Mouse (Mus musculus) kidney, postnatal 10 days (tissue): ENCODE results near the gene Tpbgl.

ENCODE experiments used
- DNase-seq: peaks from one replicate; pipeline ENCODE4 v3.0.0; 2021; ENCODE audit warnings: mixed read lengths

Gene Tpbgl

DNA sequence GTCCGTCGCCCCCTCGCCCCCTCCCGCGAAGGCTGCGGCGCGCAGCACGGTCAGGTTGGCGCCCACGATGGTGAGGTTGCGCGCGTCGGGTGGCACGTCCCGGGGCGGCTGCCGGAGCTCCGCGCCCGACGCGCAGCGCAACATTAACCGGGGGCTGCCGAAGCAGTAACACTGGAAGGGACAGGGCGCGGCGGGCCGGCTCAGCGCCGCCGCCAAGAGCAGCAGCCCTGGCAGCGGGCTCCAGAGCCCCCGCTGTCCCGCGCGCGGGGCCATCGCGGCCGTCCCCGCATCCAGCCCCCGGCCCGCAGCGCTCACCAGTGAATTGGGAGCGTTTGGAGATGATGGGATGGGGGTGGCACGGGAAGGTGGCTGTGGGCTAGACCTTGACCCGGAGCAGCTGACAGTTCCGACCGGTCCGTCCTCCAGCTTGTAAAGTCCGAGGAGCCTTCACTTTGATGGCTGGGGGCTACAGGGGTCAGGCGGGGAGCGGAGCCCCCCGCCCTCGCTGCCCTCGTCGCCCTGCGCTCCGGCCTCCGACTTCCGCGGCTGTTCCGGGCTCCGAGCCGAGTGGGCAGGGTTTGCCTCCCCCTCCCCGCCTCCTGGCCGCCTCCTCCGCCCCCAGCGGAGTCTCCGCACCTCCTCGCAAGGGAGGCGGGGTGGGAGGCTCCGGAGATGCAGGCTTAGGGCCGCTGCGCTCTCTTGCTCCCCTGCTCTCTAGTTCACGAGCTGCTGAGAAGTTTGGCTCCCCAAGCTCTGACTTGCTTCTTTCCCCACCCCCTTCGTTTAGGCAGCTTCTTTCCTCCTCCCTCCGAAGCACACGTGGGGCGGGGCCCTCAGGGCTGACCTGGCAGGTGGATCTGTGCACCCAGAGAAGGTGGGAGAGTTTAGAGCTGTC, at the start of gene Tpbgl:
TSS of gene Tpbgl (minus strand) at position 728 of the 895 bp plus-strand sequence.
- peak; percentile 84 for DNase-seq

DNA sequence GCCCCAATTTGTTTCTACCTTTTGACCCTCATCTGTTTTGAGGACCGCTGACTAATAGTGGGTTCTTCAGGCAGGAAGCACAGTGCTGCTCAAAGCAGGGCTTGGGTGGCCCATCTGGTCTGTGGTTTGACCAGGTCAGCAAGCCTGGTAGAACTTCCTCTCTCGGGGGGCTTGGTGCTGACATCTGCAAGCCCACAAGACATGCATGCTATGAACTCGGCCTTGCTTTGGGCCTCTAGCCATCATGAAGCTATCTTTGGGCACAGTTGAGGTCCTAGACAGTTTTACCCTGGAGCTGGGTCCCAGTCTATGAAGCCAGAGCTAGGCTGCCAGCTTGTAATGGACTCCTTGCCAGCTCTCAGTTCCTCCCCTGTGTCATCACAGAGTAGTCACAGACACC, 48.0 kb upstream of the Tpbgl start:
- DNase-seq: no peak

DNA sequence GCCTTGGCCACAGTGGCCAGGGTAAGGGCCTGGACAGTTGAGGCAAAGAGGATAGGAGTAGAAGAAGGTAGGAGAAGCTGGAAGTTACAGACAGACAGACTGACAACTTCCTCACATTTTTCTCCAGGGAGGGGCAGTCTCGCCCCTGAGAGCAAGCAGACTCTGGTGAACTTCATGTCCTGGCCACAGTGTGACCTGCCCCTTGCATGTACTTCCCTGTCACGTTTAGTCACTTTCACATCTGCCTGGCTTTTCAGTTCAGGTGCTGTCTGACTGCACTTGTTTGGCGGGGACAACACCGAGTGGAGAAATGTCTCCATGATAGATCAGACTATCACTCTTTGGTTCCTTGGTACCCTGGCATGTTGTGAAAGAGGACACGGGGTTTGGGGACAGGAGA, 47.3 kb upstream of the Tpbgl start:
- no peak for DNase-seq

DNA sequence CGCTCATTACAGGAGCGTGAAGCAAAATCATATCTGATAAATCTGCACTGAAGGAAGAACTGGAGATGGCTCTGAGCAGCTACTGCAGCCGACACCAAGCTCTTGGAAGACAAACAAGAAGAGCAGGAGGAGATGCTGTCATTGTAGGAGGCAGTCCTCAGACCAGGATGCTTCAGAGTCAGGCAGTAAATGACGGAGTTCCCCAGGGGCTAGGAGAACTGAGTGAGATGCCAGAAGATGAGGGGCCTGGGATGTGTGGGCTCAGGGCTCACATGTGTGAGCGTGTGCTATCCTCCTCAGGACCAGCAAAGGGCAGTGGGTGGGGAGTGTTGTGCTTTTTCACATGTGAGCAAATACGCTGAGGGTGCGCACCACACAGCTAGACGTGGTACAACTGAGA, 46.3 kb upstream of the Tpbgl start:
- DNase-seq: no peak

DNA sequence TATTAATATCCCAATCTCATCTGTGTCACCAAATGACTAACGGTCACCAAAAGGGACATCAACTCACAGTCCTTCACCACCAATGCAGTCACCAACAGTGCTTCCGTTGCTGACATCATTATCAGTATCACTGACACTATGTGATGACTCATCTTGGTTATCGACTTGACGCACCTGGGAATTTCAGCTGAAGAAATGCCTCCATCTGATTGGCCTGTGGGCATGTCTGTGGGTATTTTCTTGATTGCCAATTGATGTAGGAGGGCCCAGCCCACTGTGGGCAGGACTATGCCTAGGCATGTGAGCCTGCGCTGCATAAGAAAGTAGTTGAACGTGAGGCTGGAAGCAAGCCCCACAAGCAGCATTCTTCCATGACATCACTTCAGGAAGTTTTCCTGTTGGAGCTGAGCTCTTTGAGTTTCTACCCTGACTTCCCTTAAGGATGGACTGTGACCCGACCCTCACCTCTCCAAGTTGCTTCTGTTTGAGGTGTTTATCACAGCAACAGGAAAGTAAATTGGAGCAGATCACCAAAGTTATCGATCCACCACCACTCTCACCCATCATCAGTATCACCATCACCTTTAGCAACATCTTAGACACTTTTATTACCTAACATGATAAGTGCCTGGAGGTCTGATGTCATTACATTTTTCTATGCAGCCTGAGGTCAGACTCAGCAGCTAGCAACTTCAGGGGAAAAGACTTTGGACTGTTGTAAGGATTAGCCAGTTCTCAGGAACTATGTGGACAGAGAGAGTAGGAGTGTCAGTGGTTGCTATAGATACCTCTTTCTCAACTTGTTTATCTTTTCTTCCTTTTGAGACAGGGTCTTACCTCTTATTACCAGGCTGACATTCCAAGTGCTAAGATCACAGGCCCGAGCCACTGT, 44.9 kb upstream of the Tpbgl start:
- no peak for DNase-seq

DNA sequence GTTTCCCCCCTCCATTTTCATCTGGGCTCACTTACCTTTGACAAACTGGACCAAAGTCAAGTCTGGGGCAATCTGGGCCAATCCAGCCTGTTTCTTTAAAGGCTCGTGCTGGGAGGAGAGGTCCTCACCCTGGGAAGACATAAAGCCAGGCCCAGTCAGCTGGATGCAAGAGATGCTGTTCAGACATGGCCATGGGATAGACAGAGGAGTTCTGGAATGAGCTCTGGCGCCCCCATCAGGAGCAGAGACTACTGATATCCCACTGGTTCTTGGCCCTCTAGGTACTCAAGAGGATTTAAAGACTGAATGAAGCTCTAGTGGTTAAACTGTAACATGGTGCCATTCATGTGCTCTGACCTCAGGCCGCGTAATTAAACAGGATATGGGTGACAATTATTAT, 44.0 kb upstream of the Tpbgl start:
- no peak for DNase-seq

DNA sequence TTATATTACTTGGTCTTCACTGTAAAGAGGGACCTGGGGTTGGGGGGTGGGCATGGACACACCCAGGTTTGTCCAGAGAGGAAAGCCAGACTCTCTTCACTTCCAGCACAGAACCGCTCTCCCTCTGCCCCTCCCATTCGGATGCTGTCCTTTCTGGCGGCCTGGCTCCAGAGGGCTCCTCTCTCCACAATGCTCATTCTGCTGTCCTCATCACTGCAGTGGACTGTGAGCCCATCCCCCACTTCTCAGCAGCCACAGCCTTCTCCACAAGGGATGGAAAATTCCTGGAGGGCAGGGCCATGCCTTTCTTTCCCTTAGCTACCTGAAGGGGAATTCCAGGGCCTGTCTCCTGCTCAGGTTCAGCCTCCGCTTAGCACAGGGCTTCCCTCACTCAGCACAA, 41.9 kb upstream of the Tpbgl start:
- DNase-seq: peak; percentile 78

DNA sequence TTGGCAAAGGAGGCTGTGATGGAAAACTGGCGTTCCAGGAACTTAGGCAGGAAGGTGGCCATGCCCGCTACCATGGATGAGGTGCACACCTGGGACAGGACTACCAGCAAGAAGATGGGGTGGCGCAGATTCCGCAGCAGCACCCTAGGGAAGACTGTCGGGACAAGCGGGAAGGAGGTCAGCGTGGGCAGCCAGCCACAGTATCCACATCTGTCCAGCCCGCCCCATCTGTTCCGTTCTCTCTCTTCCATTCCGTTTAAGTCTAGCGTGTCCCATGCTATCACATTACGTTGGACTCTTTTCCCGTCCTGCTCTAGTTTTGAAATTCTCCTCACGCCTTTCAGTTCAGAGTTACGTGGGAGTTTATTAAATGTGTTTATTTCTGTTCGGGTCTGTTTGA, 40.2 kb upstream of the Tpbgl start:
- no peak for DNase-seq

DNA sequence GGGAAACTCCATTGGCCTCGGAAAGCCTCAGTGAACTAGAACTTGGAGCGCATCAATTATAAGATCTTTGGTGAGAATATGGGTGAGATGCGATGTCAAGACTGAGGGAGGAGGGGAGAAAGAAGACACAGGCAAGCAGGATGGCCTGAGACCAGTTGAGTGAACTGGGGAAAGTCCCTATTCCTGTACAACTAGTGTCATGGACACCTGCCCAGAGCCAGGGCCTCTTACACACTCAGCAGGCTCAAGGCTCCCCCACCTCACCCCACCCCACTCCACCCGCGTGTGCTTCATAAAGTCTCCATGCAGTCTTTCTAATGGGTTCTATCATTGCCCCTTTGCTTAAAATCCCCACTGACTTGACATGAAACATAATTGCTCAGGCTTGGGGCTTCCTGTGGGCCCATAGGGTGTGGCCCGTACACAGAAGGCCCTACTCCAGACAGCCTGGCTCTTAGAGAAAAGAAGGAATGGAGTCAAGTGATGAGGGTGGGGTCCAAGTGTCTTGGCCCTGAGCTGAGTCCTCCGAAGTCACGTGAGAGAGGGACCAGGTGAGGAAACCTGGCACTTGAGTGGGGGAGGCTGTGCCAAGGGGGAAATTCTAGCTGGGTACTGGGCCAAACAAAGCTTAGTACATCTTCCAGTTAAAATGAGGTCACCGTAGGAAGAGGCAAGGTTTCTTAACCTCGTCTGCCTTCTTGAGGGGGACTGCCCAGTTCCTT, 39.0 kb upstream of the Tpbgl start:
- no peak for DNase-seq

DNA sequence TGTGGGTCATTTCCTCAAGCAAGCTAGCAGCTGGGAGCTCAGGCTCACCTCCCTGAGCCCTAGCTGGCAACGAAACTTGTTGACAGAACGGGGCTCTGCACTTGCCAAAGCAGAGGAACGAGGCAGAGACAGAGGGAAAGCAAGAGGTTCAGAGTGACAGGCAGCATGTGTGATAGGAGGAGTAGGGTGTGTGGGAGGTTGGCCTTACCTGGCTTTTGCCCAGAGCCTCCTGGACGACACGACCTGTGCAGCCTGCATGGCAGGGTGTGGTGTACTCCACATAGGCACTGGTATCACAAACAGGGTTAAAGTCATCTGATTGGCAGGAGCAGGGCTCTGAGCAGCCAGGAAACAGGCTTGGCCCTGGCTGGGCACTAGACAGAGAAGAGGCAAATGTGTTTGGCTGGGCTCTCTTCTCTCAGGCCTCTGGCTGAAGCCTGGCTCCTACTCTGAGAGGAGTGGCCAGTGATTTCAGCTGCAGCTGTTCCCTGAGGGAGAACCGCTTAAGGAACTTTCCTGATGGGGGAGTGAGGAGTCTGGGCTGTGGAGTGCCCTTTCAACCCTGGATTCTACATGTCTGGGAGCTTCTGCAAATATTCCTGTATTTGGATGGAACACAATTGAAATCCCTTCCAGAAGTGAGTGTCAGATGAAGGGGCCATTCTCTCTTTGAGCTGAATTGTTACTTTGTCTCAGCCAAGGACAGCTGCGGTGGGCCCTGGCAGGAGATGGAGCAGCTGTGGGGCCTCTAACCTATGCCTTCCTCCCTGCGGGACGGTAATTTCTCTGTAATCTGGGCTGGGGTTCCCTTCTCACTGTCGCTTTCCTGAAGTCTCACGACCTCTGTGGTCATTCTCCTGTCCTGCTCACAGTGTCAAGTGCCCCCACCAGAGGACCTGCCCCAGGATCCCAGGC, 37.9 kb upstream of the Tpbgl start:
- peak; percentile 56 for DNase-seq

DNA sequence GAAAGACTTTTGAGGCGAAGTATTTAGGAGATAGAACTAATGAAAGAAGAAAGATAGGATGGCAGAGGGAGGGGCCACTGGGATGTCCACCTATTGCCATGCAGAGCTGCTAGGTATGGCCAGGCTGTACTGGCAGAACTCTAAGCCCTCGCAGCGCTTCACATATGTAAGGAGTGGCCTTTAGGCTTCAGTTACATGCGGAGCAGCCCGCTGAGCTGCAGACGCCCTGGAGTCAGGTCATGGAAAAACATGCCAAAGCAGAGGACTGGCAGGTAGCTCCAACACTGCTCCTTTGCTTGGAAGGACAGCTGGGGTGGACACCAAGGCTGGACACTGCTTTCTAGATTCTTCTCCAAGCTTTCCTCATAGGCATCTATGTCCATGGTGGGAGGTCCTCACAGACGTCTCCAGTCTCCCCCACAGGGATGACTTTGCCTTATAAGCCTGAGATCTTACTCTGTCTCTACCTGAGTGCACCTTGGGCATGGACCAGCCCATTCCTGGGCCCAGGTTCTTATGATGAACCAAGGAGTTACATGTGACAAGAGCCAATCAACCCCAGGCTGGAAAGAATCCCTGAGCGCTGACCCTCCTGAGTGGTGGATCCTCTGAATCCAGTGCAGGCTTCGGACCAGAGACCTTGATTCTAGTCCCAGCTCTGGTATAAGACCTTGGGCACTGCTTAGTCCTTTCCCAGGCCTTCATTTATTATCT, 36.8 kb upstream of the Tpbgl start:
- no peak for DNase-seq

DNA sequence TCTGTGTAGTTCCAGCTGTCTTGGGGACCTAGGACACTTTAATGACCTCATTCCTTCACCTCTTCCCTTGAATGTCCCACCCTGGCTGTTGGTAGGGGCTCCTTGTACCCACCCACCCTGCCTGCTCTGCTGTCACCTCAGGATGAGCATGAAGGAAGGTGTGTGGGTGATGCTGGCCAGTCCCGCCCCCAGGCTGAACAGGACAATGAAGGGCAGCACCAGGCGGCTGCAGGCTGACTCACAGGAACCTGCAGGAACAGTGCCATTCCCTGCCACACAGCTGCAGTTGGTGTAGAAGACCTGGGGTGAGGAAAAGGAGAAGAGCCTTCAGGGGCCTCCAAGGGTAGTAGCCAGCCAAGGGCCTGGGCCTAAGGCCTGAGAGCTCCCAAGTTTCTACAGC, 35.4 kb upstream of the Tpbgl start:
- no peak for DNase-seq

DNA sequence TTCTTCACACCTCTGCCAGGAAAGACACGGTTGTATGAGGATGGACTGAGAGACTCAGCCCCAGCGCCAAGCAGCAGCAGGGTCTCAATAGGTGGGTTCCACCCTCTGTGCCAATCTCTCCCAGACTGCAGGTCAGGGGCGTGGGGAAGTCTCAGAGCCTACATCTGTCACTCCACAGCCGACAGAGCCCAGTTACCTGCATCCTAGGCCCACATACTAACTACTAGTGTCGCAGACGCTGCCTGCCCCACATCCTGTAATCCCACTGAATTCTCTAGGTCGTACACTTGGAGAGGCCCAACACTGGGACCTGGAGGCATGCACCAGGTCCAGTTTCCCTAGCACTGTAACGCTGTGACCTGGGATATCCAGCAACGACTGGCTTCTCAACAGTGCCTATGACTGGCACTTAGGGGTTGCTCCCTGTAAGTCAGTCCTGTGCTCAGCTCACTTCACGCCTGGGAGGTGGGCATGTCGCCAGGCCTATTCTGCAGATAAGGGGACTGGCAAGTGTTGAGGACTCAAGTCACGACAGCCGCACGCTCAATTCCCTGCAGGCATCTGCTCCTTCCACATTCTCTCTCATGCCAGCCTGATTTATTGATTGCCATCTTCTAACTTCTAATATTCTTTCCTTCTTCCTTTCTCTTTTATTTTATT, 34.8 kb upstream of the Tpbgl start:
- DNase-seq: no peak

DNA sequence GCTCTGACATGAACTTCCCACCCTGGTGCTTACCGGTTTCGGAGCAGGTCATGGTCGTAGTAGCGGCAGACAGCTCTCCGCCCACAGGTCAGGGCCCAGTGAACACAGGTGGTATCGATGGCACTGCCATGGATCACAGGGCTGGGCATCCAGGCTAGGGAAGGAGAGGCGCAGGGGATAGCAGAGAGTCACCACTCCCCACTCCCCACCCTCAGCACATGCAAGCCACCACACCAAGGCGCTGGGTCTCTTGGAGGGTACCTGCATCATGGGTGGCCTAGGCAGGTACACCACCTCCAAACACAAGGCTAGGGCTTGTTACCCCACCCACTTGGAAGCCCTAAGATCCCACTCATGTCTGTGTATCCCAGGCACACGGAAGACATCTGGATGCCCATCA, 34.2 kb upstream of the Tpbgl start:
- no peak for DNase-seq

DNA sequence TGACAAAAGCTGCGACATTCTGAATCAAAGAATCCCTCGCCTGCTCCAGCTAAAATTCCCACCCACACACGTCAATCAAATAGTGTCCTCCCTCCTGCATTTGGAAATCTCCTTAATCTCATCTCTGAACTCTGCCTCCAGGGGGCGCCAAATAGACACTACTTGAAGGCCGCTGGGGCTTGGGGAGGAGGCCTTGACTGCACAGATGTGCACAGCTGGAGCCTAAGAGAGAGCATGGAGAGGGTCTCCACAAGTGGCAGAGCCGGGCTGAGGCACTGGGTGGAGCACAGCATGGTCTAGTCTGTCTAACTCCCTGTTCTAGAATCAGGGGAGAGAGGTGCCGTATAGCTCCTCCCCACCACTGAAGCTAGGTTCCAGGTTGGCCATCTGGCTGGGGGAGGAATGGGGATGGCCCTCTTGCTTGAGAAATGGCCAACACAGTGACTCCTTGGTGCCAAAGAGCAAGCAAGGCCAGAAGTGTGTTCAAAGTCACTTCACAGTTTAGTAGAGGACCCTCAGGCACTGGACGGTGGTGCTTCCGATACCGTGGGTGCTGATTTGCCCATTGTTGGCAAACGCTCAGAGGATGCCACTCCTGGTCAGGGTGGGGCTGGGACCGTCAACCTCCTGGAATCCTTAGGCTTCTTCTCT, 32.6 kb upstream of the Tpbgl start:
- peak; percentile 94 for DNase-seq

DNA sequence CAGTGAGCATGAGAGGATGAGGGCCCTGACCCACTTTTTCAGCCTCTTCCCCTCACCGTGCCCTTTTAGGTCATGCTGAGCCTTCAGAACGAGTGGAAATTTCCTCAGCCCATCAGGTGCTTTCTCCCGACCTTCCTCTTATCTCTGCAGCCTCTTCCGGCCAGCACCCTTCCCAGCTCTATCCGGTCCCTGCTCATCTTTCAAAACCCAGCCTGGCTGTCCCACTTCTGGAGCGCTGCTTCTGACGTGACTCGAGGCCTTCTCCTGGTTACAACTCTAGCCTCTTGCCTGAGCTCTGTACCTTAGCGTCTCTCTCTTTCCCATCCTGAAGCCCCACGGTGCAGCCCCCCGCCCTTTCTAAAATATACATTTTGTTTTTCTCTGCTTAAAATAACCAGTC, 27.3 kb upstream of the Tpbgl start:
- DNase-seq: no peak

DNA sequence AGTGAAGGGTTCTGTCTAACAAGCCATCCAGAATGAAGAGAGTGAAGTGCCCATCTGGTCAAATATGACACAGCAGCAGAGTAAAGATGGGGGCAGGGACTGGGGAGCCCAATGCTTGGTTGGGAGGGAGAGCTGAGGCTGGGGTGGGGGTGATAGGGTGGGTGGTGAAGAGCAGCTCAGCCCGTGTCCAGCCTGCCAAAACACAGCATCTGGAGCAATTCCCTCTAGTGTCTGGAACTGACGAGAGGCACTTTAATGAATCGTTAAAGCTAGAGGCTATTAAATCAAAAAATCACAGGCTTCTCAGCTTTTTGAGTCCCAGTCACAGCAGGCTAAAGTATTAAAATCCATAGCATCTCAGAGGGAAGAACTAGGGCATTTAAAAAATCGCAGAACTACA, 22.7 kb upstream of the Tpbgl start:
- DNase-seq: no peak

DNA sequence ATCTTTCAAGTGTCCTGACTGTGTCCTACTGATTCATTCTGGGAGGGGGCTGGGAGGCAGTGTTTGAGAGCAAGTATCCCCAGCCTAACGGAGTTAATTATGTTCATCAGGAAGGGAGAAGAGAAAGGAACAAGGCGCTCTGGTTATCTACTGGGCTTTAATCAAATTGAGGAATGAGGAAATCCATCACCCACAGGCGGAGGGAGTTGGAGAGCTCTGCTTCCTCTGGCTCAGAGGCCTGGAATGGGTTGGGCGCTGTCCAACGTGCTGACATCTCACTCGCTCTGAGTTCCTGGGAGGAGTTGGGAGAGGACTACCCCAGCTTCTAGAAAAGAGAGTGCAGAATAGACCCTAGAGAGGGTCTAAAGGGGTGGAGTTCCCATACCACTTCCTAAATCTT, 21.7 kb upstream of the Tpbgl start:
- DNase-seq: peak; percentile 88

DNA sequence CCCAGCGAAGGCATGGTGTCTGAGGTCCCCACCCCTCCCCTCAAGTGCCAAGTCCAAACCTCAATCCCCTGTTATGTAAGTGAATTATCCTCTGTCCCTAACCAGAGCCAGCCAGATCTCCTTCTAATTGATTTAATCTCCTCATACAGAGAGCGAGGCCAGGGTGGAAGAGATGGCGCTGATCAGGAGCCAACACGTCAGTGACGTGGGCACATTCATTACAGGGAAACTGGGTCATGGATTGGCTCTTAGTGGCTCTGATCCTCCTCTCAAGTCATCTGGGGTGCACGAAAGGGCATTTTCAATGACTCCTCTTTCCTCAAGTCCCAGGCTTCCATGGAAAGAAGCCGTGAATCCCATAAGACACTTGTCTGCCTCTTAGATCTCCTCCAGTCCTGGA, 17.8 kb upstream of the Tpbgl start:
- no peak for DNase-seq

DNA sequence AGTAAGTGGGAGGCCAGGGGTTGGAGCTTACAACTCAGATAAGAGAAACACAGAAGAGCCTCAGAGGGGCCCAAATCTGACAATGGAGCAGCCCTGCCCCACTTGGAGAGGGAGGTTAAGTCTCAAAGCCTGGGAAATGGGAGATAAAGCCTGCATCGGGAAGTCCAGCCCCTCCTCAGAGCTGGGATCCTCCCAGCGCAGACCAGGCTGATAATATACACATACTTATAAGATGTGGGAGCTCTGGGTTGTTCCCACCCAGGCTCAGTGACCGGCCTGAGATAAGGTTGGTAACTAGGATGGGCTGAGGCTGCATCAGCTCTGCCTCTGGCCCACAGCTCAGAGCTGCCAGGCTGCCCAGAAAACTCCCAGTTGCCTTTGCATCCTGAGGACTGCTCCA, 15.2 kb upstream of the Tpbgl start:
- DNase-seq: no peak
